Mouse (Mus musculus) frontal cortex, postnatal 25 days (tissue): ENCODE results near the gene Cdc27.
"Not testable (repeated sequence)": the region's sequence is repeated elsewhere in the genome, so short reads cannot be mapped to it uniquely, and the experiment has no call there.

Experiments
- DNase-seq, 2 experiments: peaks; one replicate each; pipeline ENCODE4 v3.0.0; 2022; ENCODE audit warnings: low spot score in 2 of 2

The Cdc27 gene

GRCm38 (mm10) chr11:104571373-104571772 is 21.0 kb upstream of the Cdc27 start:
- not testable (repeated sequence) for DNase-seq

GRCm38 (mm10) chr11:104570515-104570914 is 20.1 kb upstream of the Cdc27 start:
- DNase-seq, result not testable (repeated sequence)

- DNase-seq, result no peak
These were observed 17.9 kb upstream of the Cdc27 start for GRCm38 (mm10) chr11:104568326-104568725.

- no peak for DNase-seq
These were observed 17.3 kb upstream of the Cdc27 start for GRCm38 (mm10) chr11:104567736-104568135.

GRCm38 (mm10) chr11:104566796-104567195 is 16.4 kb upstream of the Cdc27 start:
- no peak for DNase-seq

- DNase-seq, result no peak
These were observed 15.7 kb upstream of the Cdc27 start for GRCm38 (mm10) chr11:104566097-104566496.

GRCm38 (mm10) chr11:104565172-104565571 is 14.8 kb upstream of the Cdc27 start:
- DNase-seq, result no peak

- no peak for DNase-seq
These were observed 13.1 kb upstream of the Cdc27 start for GRCm38 (mm10) chr11:104563496-104563895.

- no peak for DNase-seq
These were observed 10.6 kb upstream of the Cdc27 start for GRCm38 (mm10) chr11:104560971-104561370.

GRCm38 (mm10) chr11:104558651-104559403 is 8.4 kb upstream of the Cdc27 start:
- no peak for DNase-seq

- no peak for DNase-seq
These were observed 7.6 kb upstream of the Cdc27 start for GRCm38 (mm10) chr11:104558065-104558464.

GRCm38 (mm10) chr11:104549438-104550405 is 698 bp downstream of the Cdc27 start:
- no peak for DNase-seq

- DNase-seq, result no peak
These were observed 2.9 kb downstream of the Cdc27 start for GRCm38 (mm10) chr11:104547502-104547901.

GRCm38 (mm10) chr11:104544507-104544906 is 5.9 kb downstream of the Cdc27 start:
- DNase-seq, result no peak

- DNase-seq, result not testable (repeated sequence)
These were observed 7.1 kb downstream of the Cdc27 start for GRCm38 (mm10) chr11:104543337-104543736.

GRCm38 (mm10) chr11:104539811-104540210 is 10.6 kb downstream of the Cdc27 start:
- DNase-seq, result no peak

- DNase-seq, result no peak
These were observed 12.4 kb downstream of the Cdc27 start for GRCm38 (mm10) chr11:104537945-104538555.

- no peak for DNase-seq
These were observed 13.6 kb downstream of the Cdc27 start for GRCm38 (mm10) chr11:104536843-104537242.

GRCm38 (mm10) chr11:104525935-104526334 is 24.5 kb downstream of the Cdc27 start:
- DNase-seq, result no peak

- DNase-seq, result no peak
These were observed 38.0 kb downstream of the Cdc27 start for GRCm38 (mm10) chr11:104512436-104512835.

- DNase-seq, result no peak
These were observed 39.8 kb downstream of the Cdc27 start for GRCm38 (mm10) chr11:104510606-104511005.

- no peak for DNase-seq
These were observed 42.0 kb downstream of the Cdc27 start for GRCm38 (mm10) chr11:104508455-104508854.
